Mouse (Mus musculus) G1E (cell line): ENCODE data around the gene Capzb.

Experiments
- CTCF ChIP-seq: IDR thresholded peaks from 2 replicates; pipeline ENCODE4 v1.5.1; 2012; ENCODE audit warnings: low read depth, low read length, inconsistent platforms, mixed read lengths
- GATA1 ChIP-seq: IDR thresholded peaks from 2 replicates; pipeline ENCODE4 v1.6.1; 2012; ENCODE audit warnings: borderline replicate concordance, low read length, inconsistent platforms, mixed read lengths

DNA sequence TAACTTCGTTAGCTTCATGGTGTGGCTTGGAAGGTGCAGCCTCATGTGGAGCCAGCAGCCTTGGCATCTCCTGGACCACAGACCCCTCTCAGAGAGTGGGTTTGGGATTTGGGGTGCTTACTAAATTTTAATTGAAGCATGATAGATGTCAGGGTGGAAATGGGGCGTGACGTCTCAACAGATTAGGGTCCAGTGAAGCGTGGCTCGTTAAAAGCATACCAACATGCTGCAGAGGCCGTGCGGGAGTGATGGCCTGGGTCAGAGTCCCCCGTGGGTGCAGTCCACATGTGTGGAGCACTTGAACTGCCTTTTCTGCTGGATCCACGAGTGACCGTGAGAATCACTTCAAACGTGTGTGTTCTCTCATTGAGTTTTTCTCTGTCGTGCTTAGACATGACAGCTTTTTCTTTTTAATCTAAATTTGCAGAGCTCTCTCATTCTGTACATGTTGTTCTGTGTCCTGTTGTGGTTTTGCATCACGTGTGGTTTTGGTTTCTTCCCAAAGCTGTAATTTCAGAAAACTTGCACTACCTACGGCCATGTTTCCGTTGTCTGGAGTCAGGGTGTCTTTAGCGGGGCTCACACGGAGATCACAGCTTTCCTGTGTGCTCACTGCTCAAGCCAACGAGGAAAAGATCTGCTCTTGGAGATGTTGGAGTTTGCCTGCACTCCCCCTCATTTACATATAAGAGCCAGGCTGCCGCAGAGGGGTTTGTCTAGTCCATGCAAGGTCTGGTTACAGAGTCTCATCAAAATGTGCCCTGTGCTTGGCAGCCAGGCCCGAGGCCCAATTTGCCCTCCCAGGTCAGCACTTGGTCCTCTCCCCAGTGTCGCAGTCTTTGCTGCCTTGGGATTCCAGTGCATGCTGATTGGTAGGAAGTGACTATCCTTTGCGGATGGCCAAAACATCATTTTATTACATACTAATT is 49.2 kb downstream of the Capzb start:
- no peak for TF ChIP-seq CTCF
- no peak for TF ChIP-seq GATA1
